Mouse (Mus musculus) liver, embryonic 11.5 days (tissue): Measurements from ENCODE around the gene Ldlrad3. TPM values are rescaled to one million over a fixed set of nuclear protein-coding genes. Genes with fewer than 3 reads are reported as not detected.

Experiments used
- ATAC-seq: fragments of 200-750 bp; cut with Nextera tagmentation; replicated peaks from 2 replicates; pipeline ENCODE4 v1.8.0; 2017; ENCODE audit warnings: moderate number of reproducible peaks, mild to moderate bottlenecking, moderate TSS enrichment, moderate library complexity; ENCODE audit not compliant: low FRiP score
- DNase-seq: peaks from one replicate; pipeline ENCODE4 v3.0.0-alpha.2; 2017; ENCODE audit warnings: low spot score
- H3K27ac ChIP-seq: fragments of 300-500 bp; sonication (generic); 2 replicates; pipeline ENCODE4 v1.5.1; 2014; ENCODE audit warnings: mild to moderate bottlenecking, low read depth, low read length, control low read depth
- H3K27me3 ChIP-seq: fragments of 300-500 bp; sonication (generic); replicated peaks from 2 replicates; pipeline ENCODE4 v1.6.1; 2014; ENCODE audit warnings: low read length, mixed read lengths; ENCODE audit not compliant: control insufficient read depth, insufficient read depth
- H3K36me3 ChIP-seq: fragments of 300-500 bp; sonication (generic); 2 replicates; pipeline ENCODE4 v1.6.1; 2014; ENCODE audit warnings: mild to moderate bottlenecking, low read length, moderate library complexity, mixed read lengths; ENCODE audit not compliant: control insufficient read depth, insufficient read depth
- H3K4me1 ChIP-seq: fragments of 300-500 bp; sonication (generic); replicated peaks from 2 replicates; pipeline ENCODE4 v1.6.1; 2014; ENCODE audit warnings: low read length, mixed read lengths; ENCODE audit not compliant: control insufficient read depth, insufficient read depth
- H3K4me2 ChIP-seq: fragments of 300-500 bp; sonication (generic); 2 replicates; pipeline ENCODE4 v1.6.1; 2014; ENCODE audit warnings: mild to moderate bottlenecking, control low read depth, moderate library complexity
- H3K4me3 ChIP-seq: fragments of 300-500 bp; sonication (generic); 2 replicates; pipeline ENCODE4 v1.5.1; 2014; ENCODE audit warnings: low read depth, low read length, control low read depth
- H3K9ac ChIP-seq: fragments of 300-500 bp; sonication (generic); 2 replicates; pipeline ENCODE4 v1.6.1; 2014; ENCODE audit warnings: low read depth, low read length, control low read depth
- H3K9me3 ChIP-seq: fragments of 300-500 bp; sonication (generic); 2 replicates; pipeline ENCODE4 v1.6.1; 2016; ENCODE audit warnings: low read length, inconsistent platforms, mixed read lengths; ENCODE audit not compliant: control insufficient read depth
- WGBS: fragments of 180-500 bp; shearing (Covaris S2); extraction: QIAGEN DNeasy Blood & Tissue Kit; methylation state at CpG from one replicate; pipeline ENCODE4 v1.1.7; 2014; 5-methylcytosine and 5-hydroxymethylcytosine counted together
- polyA plus RNA-seq: library from polyadenylated mRNA; unstranded; fragments of >200 nt; fragmentation: Nextera tagmentation; extraction: Ambion mirVana; gene quantifications from 2 replicates; pipeline ENCODE4 v1.2.1, GENCODE M21; 2014

Gene Ldlrad3
- polyA plus RNA-seq, 1 experiment from 2014 or later = 17.9 TPM

GRCm38 (mm10) chr2:102121440-102122145, 64.6 kb downstream of the Ldlrad3 start:
- Histone ChIP-seq H3K9ac (no peak overlapping the region), H3K27ac (no peak overlapping the region), H3K36me3 (no peaks in the 10 kb centered on the region), H3K4me1 (peaks cover 11% of the 10 kb centered on the region), H3K27me3 (no peaks in the 10 kb centered on the region), H3K4me2 (no peak overlapping the region), H3K4me3 (no peak overlapping the region), H3K9me3 (no peaks in the 10 kb centered on the region)
- DNase-seq = no peak
- 59% methylated on average over 4 of the region's 4 CpGs for WGBS
- no peak for ATAC-seq

GRCm38 (mm10) chr2:102119751-102120505, 66.3 kb downstream of the Ldlrad3 start:
- peaks cover 11% of the 10 kb centered on the region for H3K4me1 ChIP-seq
- no peak overlapping the region for H3K27ac ChIP-seq
- H3K9ac ChIP-seq = no peak overlapping the region
- H3K36me3 ChIP-seq = no peaks in the 10 kb centered on the region
- no peak overlapping the region for H3K4me2 ChIP-seq
- no peaks in the 10 kb centered on the region for H3K9me3 ChIP-seq
- WGBS = 79% methylated on average over 12 of the region's 12 CpGs
- no peak for DNase-seq
- no peak overlapping the region for H3K4me3 ChIP-seq
- ATAC-seq = no peak
- no peaks in the 10 kb centered on the region for H3K27me3 ChIP-seq

GRCm38 (mm10) chr2:102118988-102119460, 67.2 kb downstream of the Ldlrad3 start:
- WGBS = 56% methylated on average over 15 of the region's 15 CpGs
- no peak overlapping the region for H3K27ac ChIP-seq
- H3K9ac ChIP-seq = no peak overlapping the region
- H3K4me2 ChIP-seq = no peak overlapping the region
- no peak overlapping the region for H3K4me3 ChIP-seq
- no peaks in the 10 kb centered on the region for H3K9me3 ChIP-seq
- no peaks in the 10 kb centered on the region for H3K36me3 ChIP-seq
- H3K27me3 ChIP-seq = no peaks in the 10 kb centered on the region
- no peak for DNase-seq
- no peak for ATAC-seq
- peaks cover 9% of the 10 kb centered on the region for H3K4me1 ChIP-seq

GRCm38 (mm10) chr2:102117402-102117760, 68.8 kb downstream of the Ldlrad3 start:
- no peak overlapping the region for H3K9ac ChIP-seq
- no peaks in the 10 kb centered on the region for H3K36me3 ChIP-seq
- WGBS = 55% methylated on average over 6 of the region's 6 CpGs
- no peaks in the 10 kb centered on the region for H3K9me3 ChIP-seq
- DNase-seq (no peak), ATAC-seq (no peak)
- no peak overlapping the region for H3K4me2 ChIP-seq
- H3K4me1 ChIP-seq = peaks cover 7% of the 10 kb centered on the region
- no peak overlapping the region for H3K27ac ChIP-seq
- H3K4me3 ChIP-seq = no peak overlapping the region
- H3K27me3 ChIP-seq = no peaks in the 10 kb centered on the region

GRCm38 (mm10) chr2:102116521-102117401, 69.4 kb downstream of the Ldlrad3 start:
- Histone ChIP-seq H3K9ac (no peak overlapping the region), H3K27me3 (no peaks in the 10 kb centered on the region), H3K4me1 (peaks cover 5% of the 10 kb centered on the region), H3K27ac (no peak overlapping the region), H3K9me3 (no peaks in the 10 kb centered on the region), H3K4me2 (no peak overlapping the region), H3K4me3 (no peak overlapping the region), H3K36me3 (no peaks in the 10 kb centered on the region)
- 59% methylated on average over 9 of the region's 9 CpGs for WGBS
- no peak for DNase-seq
- ATAC-seq = no peak

GRCm38 (mm10) chr2:102113801-102114200, 72.4 kb downstream of the Ldlrad3 start:
- no peaks in the 10 kb centered on the region for H3K4me1 ChIP-seq

GRCm38 (mm10) chr2:102113323-102113722, 72.9 kb downstream of the Ldlrad3 start:
- DNase-seq (no peak), ATAC-seq (no peak)
- no peaks in the 10 kb centered on the region for H3K27me3 ChIP-seq
- no peaks in the 10 kb centered on the region for H3K36me3 ChIP-seq
- H3K27ac ChIP-seq = no peak overlapping the region
- H3K9me3 ChIP-seq = no peaks in the 10 kb centered on the region
- WGBS = 67% methylated on average over 12 of the region's 12 CpGs
- H3K4me2 ChIP-seq = no peak overlapping the region
- H3K4me3 ChIP-seq = no peak overlapping the region
- H3K4me1 ChIP-seq = no peaks in the 10 kb centered on the region
- no peak overlapping the region for H3K9ac ChIP-seq

More at GRCm38 (mm10) chr2:102113801-102114200, 72.4 kb downstream of the Ldlrad3 start:
- Histone ChIP-seq H3K4me2 (no peak overlapping the region), H3K27me3 (no peaks in the 10 kb centered on the region), H3K9me3 (no peaks in the 10 kb centered on the region), H3K36me3 (no peaks in the 10 kb centered on the region), H3K27ac (no peak overlapping the region), H3K9ac (no peak overlapping the region), H3K4me3 (no peak overlapping the region)
- DNase-seq (no peak), ATAC-seq (no peak)
- WGBS = 81% methylated on average over 3 of the region's 3 CpGs

GRCm38 (mm10) chr2:102111906-102112499, 74.2 kb downstream of the Ldlrad3 start:
- H3K27ac ChIP-seq = no peak overlapping the region
- 84% methylated on average over 13 of the region's 13 CpGs for WGBS
- no peak for DNase-seq
- H3K9me3 ChIP-seq = no peaks in the 10 kb centered on the region
- H3K4me1 ChIP-seq = no peaks in the 10 kb centered on the region
- H3K4me2 ChIP-seq = no peak overlapping the region
- no peak overlapping the region for H3K9ac ChIP-seq
- H3K36me3 ChIP-seq = no peaks in the 10 kb centered on the region
- H3K27me3 ChIP-seq = no peaks in the 10 kb centered on the region
- H3K4me3 ChIP-seq = no peak overlapping the region
- no peak for ATAC-seq
